Mouse (Mus musculus): ENCODE measurements around the gene P3h3.

Gene P3h3

GRCm38 (mm10) chr6:124795781-124796180 is 61.8 kb downstream of the P3h3 start:
- H3K36me3 ChIP-seq (ENCODE audit: insufficient read depth, low read length), result peaks cover 11% of the 10 kb centered on the region
- H3K27me3 ChIP-seq (ENCODE audit: insufficient read depth, low read length), result no peaks in the 10 kb centered on the region
- peaks cover 17% of the 10 kb centered on the region for H3K4me1 ChIP-seq (replicated peaks; ENCODE audit: low read depth, low read length)
- peaks cover 3% of the 10 kb centered on the region; the same call in 1 of the 2 replicates for H3K9me3 ChIP-seq (ENCODE audit: low read length)
- TF ChIP-seq NANOG (IDR thresholded peaks at IDR 0.05; ENCODE audit: borderline replicate concordance, low read length) (no peak), POU5F1 (IDR thresholded peaks at IDR 0.05; ENCODE audit: borderline replicate concordance, low read length) (no peak), CTCF (conservative IDR thresholded peaks at IDR 0.05; ENCODE audit: low read length) (no peak)
- H3K4me3 ChIP-seq (replicated peaks; ENCODE audit: low read length), result no peak overlapping the region

- H3K9me3 ChIP-seq (ENCODE audit: low read length), result peaks cover 3% of the 10 kb centered on the region; the same call in 1 of the 2 replicates
- no peaks in the 10 kb centered on the region for H3K27me3 ChIP-seq (ENCODE audit: insufficient read depth, low read length)
- H3K4me1 ChIP-seq (replicated peaks; ENCODE audit: low read depth, low read length), result peaks cover 47% of the 10 kb centered on the region
- no peak for TF ChIP-seq NANOG (IDR thresholded peaks at IDR 0.05; ENCODE audit: borderline replicate concordance, low read length)
- no peak for TF ChIP-seq POU5F1 (IDR thresholded peaks at IDR 0.05; ENCODE audit: borderline replicate concordance, low read length)
- TF ChIP-seq CTCF (conservative IDR thresholded peaks at IDR 0.05; ENCODE audit: low read length), result no peak
- H3K36me3 ChIP-seq (ENCODE audit: insufficient read depth, low read length), result peaks cover 11% of the 10 kb centered on the region
- H3K4me3 ChIP-seq (replicated peaks; ENCODE audit: low read length), result no peak overlapping the region
These were observed 65.6 kb downstream of the P3h3 start for GRCm38 (mm10) chr6:124791911-124792310.
